Mouse (Mus musculus) myocyte (in vitro differentiated cells): ENCODE data around the gene Evi2.

Source experiments
- POLR2A ChIP-seq: IDR thresholded peaks from one replicate; pipeline ENCODE4 v1.6.1; 2011; ENCODE audit warnings: low read depth, mild to moderate bottlenecking, control low read depth, moderate library complexity; ENCODE audit not compliant: insufficient read length
- TCF12 ChIP-seq: IDR thresholded peaks from one replicate; pipeline ENCODE4 v1.6.1; 2011; ENCODE audit warnings: mild to moderate bottlenecking, control low read depth; ENCODE audit not compliant: poor library complexity, insufficient read depth, severe bottlenecking
- TCF3 ChIP-seq: IDR thresholded peaks from one replicate; pipeline ENCODE4 v1.6.1; 2011; ENCODE audit warnings: low read depth, control low read depth; ENCODE audit not compliant: insufficient read length

DNA sequence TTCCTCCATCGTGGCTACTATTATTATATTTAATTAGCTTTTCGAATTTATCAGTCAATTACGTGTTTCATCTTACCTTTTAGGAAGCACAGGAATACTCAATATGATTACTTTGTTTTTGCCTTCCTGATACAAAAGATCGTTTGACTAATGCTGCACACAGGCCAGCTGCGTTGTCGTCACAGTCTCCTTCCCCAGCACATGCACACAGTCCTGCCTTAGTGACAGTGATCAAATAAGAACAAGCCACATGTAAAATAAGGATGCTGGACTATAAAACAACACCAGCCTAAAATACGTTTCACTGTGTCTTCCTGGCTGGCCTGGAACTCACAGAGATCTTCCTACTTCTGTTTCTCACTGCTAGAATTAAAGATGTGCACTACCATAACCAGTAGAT is 25.9 kb downstream of the Evi2 start:
- TF ChIP-seq TCF12 (no peak), POLR2A (no peak), TCF3 (no peak)
